Mouse (Mus musculus) adrenal gland, adult (tissue): ENCODE data around the gene Trmt10a.
A peak's percentile ranks its signal among the peaks of the same experiment; 100 is the strongest.

Experiments
- DNase-seq, 2 experiments: peaks; one replicate each; pipeline ENCODE4 v3.0.0; 2022 to 2023; ENCODE audit warnings: low spot score in 1 of 2; ENCODE audit not compliant: inconsistent age in 2 of 2

Gene Trmt10a

DNA sequence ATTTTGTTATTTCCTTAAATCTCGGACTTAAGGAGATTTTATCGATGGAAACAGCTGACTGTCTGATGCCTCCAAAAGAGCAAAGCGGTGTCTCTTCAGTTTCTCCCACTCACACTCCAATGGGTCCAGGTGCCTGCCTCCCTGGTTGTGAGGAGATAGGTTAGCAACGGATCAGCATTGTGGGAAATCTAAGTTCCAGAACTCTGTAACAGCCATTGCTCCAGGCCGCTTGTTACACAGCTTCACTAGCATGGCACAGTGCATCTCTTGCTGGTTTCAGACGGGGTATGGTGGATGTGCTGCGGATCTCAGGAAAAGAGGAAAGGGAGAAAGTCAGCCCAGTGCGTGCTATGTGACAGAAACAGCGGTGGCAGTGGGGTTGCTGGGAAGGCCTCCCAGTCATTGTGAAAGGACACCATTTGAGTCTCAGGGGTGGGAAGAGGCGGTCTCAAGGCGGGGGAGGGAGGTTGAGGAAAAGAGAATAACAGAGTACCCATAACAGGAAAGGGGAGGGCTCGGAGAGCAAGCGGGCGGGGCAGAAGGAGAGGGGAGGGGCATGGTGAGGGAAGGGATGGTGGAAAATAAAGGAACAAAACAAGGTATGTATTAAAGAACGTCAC is 50.5 kb downstream of the Trmt10a start, which contains the start of gene 4930579F01Rik:
4930579F01Rik (minus strand) TSS at position 143 of the 620 bp plus-strand sequence.
- DNase-seq = no peak

DNA sequence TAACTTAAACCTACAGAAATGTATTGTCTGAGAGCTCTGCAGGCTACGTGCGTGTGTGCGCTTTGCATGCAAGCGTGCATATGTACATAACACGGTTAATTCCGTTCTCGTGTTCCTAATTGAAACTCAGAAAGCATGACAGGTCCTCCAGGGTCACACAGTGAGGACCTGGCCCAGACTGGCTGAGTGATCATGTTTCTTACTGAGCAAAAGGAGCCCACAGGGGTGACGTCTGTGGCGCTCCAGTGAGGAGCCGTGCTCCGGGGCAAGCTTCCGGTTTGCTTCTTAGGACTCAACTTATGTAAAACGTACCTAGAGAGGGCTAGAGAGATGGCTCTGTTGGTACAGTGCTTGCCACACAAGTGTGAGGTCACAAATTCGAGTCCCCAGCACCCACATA is 53.8 kb downstream of the Trmt10a start:
- no peak for DNase-seq

DNA sequence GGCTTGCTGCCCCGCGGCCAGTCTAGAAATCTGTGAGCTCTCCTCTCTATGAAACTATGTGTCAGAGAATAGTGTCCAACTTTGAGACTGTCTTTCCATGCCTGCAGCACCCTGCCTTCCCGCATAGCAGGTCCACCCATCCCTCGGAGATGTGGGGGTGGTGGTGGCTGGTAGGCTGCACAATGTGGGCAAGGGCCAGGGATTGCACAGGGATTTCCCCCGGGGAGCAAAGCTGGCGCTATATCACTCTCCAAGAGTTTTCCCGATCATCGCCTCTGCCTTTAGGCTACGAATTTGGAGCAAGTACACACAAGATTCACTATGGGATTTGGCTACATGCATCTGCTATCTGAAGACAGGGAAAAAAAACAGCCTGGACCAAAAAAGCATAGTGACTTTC is 54.3 kb downstream of the Trmt10a start:
- DNase-seq = peak in 1 of 2 experiments; percentile 47

DNA sequence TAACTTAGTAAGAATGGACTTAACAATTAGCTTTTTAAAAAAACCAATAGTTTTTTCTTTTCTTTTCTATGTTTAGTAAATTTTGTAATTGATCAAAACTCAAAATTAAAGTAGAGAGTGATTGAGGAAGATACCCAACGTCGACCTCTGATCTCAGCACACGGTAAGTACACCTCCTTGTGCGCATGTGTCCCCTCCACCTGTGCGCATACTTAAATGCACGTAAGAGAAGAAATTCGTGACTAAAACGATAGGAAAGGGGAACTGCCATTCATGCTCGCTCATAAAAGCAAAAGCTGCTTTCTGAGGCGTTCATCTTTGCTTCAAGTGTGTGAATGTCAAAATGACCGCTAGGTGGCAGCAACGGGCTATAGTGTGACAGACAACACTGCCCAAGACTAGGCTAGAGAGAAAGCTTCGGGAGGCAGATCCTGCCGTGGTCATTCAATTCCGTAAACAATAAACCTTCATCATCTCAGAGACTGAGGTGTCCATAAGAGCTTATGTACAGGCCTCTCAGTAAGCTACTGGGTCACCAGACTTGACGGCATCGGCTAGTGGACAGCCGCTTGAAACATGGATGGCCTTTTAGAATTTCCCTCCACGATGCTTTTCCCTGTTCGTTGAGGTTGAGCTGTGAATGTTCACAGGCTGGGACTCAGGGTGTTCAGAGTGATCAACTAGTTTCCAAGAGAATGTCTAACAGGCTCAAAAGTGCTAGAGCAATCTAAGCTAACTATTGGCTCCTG is 54.9 kb downstream of the Trmt10a start:
- DNase-seq = peak; percentile 87 to 97

DNA sequence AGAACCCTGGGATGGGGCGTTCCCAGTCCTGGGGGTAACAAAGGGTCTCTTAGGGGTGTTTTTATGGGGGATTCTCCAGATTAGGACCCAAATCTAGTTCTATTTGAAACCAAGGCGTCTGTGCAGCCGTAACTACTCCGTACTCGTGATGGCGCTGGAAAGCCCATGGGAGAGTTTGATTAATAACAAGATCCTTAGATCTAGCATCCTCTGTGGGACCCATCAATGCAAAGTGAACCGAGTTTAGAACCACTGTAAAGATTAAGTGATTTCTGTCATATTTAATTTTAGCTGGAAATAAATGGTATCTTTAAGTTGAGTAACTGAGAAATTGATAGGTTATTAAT is 55.4 kb downstream of the Trmt10a start:
- DNase-seq = no peak

DNA sequence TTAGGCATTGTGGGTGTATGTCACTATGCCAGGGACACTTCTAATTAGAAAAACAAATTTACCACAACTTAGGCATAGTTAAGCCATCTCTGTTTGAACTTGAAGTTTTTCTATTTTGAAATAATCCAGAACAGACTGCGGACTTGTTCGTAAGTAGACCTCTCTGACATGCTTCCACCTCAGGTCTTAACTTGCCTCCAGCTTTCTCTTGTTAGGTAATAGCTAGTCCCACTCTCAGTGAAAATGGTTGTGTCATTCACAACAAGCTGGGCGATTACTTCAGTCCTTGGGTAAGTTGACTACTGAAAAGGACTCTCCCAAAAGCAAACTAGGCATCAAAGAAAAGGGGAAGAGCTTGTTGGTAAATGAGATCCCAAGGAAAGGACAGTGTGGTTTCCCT is 65.6 kb downstream of the Trmt10a start:
- no peak for DNase-seq
